Mouse (Mus musculus) lung, postnatal 0 days (tissue): ENCODE measurements around the gene Prkcb. TPM values are rescaled to one million over a fixed set of nuclear protein-coding genes. Genes with fewer than 3 reads are reported as not detected.

Experiments used
- ATAC-seq: fragments of 200-750 bp; cut with Nextera tagmentation; 2 replicates; pipeline ENCODE4 v1.8.0; 2017; ENCODE audit warnings: moderate library complexity
- DNase-seq: peaks from one replicate; pipeline ENCODE4 v3.0.0-alpha.2; 2016; ENCODE audit warnings: low spot score
- H3K27ac ChIP-seq: fragments of 300-500 bp; sonication (generic); 2 replicates; pipeline ENCODE4 v1.5.1; 2014; ENCODE audit warnings: antibody characterized with exemption, mild to moderate bottlenecking, low read length, mixed read lengths
- H3K27me3 ChIP-seq: fragments of 300-500 bp; sonication (generic); replicated peaks from 2 replicates; pipeline ENCODE4 v1.6.1; 2014; ENCODE audit warnings: low read length, mixed read lengths; ENCODE audit not compliant: insufficient read depth
- H3K36me3 ChIP-seq: fragments of 300-500 bp; sonication (generic); 2 replicates; pipeline ENCODE4 v1.6.1; 2014; ENCODE audit warnings: low read length, mixed read lengths; ENCODE audit not compliant: insufficient read depth
- H3K4me1 ChIP-seq: fragments of 300-500 bp; sonication (generic); 2 replicates; pipeline ENCODE4 v1.6.1; 2014; ENCODE audit warnings: antibody characterized with exemption, low read depth, low read length, mixed read lengths; ENCODE audit not compliant: insufficient read depth
- H3K4me2 ChIP-seq: fragments of 300-500 bp; sonication (generic); replicated peaks from 2 replicates; pipeline ENCODE4 v1.6.1; 2014; ENCODE audit warnings: low read depth, mild to moderate bottlenecking, low read length, moderate library complexity, mixed read lengths
- H3K4me3 ChIP-seq: fragments of 300-500 bp; sonication (generic); 2 replicates; pipeline ENCODE4 v1.5.1; 2014; ENCODE audit warnings: low read depth, low read length
- H3K9ac ChIP-seq: fragments of 300-500 bp; sonication (generic); replicated peaks from 2 replicates; pipeline ENCODE4 v1.6.1; 2014; ENCODE audit warnings: low read depth, mild to moderate bottlenecking
- H3K9me3 ChIP-seq: fragments of 300-500 bp; sonication (generic); 2 replicates; pipeline ENCODE4 v1.6.1; 2016; ENCODE audit warnings: low read length, mixed read lengths
- CTCF ChIP-seq: IDR thresholded peaks from 2 replicates; pipeline ENCODE4 v1.5.1; 2016; ENCODE audit warnings: antibody characterized with exemption, mild to moderate bottlenecking
- EP300 ChIP-seq: IDR thresholded peaks from 2 replicates; pipeline ENCODE4 v1.6.1; 2016; ENCODE audit warnings: antibody characterized with exemption, mild to moderate bottlenecking, control low read depth
- WGBS: fragments of 180-500 bp; shearing (Covaris S2); extraction: QIAGEN DNeasy Blood & Tissue Kit; methylation state at CpG from one replicate; pipeline ENCODE4 v1.1.7; 2014; 5-methylcytosine and 5-hydroxymethylcytosine counted together
- polyA plus RNA-seq: library from polyadenylated mRNA; unstranded; fragments of >200 nt; fragmentation: Nextera tagmentation; extraction: Ambion mirVana; gene quantifications from 2 replicates; pipeline ENCODE4 v1.2.1, GENCODE M21; 2015

The Prkcb gene
- polyA plus RNA-seq, 1 experiment from 2014 or later, result 2.3 TPM

DNA sequence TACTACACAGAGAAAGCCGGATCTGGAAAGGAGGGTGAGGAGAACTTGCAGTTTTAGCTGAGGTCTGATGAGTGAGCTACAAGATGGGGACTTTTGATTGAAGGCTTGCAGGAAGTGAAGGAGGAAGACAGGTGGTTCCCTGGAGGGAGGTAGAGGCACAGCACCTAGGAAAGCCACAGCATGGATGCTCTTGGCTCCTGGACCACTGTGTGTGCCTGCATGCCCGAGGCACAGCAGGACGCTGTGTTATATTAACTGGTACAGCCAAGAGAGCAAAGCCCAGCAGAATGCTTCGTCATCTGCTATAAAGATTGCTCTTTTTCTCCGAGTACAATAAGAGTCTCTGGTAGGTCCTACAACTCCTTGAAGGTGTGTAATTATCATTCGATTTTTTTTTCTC, 188.1 kb downstream of the Prkcb start:
- ATAC-seq (no peak), DNase-seq (no peak)
- no peak for TF ChIP-seq CTCF
- no peak for TF ChIP-seq EP300
- no peak overlapping the region for H3K4me3 ChIP-seq
- no peaks in the 10 kb centered on the region for H3K4me1 ChIP-seq
- no peak overlapping the region for H3K4me2 ChIP-seq
- no peak overlapping the region for H3K27ac ChIP-seq
- H3K9me3 ChIP-seq, result no peaks in the 10 kb centered on the region
- H3K36me3 ChIP-seq, result no peaks in the 10 kb centered on the region
- H3K27me3 ChIP-seq, result no peaks in the 10 kb centered on the region
- WGBS, result 79% methylated on average over 6 of the region's 6 CpGs
- H3K9ac ChIP-seq, result no peak overlapping the region

DNA sequence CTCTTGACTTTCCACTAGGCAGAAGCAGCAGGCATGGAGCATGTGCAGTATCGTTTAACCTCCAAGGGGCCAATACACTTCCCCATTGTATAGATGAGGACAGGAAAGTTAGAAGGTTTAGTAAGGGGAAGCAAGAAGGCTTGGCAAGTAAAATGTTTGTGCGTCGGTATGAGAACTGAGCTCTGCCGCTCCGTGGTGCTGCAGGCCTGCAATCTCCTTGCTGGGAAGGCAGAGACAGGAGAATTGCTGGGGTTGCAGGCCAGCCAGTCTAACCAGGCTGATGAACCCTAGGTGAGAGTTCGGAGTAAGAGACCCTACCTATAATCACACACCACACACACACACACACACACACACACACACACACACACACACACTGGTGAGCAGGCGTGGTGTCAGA, 188.6 kb downstream of the Prkcb start:
- Histone ChIP-seq H3K4me2 (no peak overlapping the region), H3K9ac (no peak overlapping the region), H3K27me3 (no peaks in the 10 kb centered on the region), H3K36me3 (no peaks in the 10 kb centered on the region), H3K4me3 (no peak overlapping the region), H3K4me1 (no peaks in the 10 kb centered on the region), H3K9me3 (no peaks in the 10 kb centered on the region), H3K27ac (no peak overlapping the region)
- DNase-seq (no peak), ATAC-seq (no peak)
- 65% methylated on average over 7 of the region's 7 CpGs for WGBS
- TF ChIP-seq EP300, result no peak
- no peak for TF ChIP-seq CTCF

DNA sequence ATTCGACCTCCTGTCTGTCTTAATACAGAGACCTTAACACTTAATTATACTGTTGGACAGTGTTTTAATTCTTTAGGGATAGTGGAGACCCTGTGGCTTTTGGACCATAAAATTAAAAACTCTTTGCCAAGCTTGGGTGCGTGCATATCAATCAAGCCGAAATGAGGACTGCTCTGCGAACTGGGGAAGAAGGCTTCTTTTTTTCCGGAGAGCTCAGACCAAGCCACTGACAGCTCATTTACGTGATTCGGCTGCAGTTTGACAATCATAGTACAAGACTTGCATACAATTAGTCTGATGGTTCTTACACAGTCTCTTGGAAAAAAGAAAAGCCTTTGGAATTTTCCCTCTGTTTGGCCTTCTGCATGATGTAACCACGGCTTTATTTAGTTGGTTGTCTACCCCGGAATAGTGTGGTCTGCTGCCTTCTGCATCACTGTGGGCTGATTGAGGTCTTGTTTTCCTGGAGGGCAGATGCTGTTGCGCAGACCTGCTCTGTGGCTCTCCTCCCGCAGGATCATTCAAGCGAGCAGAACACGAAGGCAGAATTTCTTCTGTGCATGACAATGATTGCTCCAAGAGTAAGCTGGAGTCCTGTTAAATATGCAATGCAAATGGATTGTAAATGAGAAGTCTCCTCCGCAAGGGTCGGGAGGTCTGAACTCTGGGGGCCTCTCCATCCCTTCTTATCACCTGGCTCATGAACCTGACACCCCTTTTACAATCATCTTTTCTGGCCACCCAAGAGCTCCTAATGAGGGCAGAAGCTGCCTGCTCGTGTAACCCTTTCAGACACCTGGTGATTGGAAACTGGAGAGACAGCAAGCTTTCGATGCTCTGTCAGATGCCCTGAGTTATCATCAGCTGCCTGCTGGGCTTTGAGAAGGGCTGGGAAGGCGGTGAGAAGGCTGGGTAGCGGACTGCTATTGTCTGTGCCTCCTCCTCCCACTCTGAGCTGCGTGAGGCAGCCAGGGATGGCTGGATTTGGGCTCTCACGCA, 189.3 kb downstream of the Prkcb start:
- TF ChIP-seq CTCF (no peak), EP300 (no peak)
- WGBS, result 30% methylated on average over 21 of the region's 21 CpGs
- Histone ChIP-seq H3K9ac (no peak overlapping the region), H3K4me2 (no peak overlapping the region), H3K27me3 (no peaks in the 10 kb centered on the region), H3K27ac (no peak overlapping the region), H3K4me1 (no peaks in the 10 kb centered on the region), H3K36me3 (no peaks in the 10 kb centered on the region), H3K9me3 (no peaks in the 10 kb centered on the region), H3K4me3 (no peak overlapping the region)
- no peak for ATAC-seq
- peak; percentile 16 for DNase-seq

DNA sequence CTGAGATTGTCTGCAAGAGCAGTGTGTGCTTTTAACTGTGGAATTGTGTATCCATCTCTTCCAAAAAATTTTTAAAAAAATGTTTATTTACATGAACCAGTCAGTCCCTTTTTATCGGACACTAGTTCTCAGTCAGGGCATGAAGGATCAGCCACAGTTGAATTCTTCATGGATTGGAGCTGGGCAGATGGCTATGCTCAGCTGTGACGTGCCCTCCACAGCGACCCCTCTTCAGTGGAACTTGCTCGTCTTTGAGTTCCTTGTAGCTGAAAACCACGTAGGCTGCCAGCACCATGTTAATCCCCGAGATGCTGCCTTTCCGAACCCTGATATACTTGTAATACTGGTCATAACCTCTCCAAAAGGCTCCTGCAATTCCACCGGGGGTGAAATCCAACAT, 195.4 kb downstream of the Prkcb start:
- Histone ChIP-seq H3K27me3 (no peaks in the 10 kb centered on the region), H3K27ac (no peak overlapping the region), H3K4me2 (no peak overlapping the region), H3K9ac (no peak overlapping the region), H3K4me1 (no peaks in the 10 kb centered on the region), H3K4me3 (no peak overlapping the region), H3K9me3 (no peaks in the 10 kb centered on the region), H3K36me3 (no peaks in the 10 kb centered on the region)
- 40% methylated on average over 8 of the region's 8 CpGs for WGBS
- peak; percentile 24 for DNase-seq
- no peak for TF ChIP-seq EP300
- TF ChIP-seq CTCF, result no peak
- ATAC-seq, result peak; percentile 32; the same call in 1 of the 2 replicates

DNA sequence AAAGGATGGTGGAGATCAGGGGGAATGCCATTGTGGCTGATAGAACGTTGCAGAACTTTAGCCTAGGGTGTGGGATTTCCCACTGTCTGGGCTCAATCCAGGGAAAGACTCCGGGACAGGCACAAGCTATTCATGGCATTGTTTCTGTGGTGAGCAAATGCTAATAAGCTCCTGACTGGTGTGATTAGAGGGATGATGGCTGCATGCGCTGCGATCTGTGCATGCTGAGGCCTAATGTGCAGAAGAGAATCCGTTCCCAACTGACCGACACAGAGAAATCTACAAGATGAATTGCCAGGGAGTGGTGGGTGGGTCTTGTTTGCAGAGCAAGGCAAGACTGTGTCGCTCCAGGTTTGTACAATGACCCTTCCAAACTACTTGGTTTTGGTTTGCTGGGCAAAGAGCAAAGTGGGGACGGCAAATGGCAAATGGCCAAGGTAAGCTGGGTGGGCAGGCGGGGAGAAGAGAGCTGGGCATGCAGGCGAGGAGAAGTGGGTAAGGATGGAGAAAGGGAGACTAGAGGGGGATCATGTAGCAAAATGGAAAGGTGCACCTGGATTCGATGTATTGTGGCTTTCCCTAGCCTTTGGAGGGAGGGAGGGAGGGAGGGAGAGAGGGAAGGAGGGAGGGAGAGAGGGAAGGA, 199.5 kb downstream of the Prkcb start:
- no peak for DNase-seq
- Histone ChIP-seq H3K27me3 (no peaks in the 10 kb centered on the region), H3K4me1 (no peaks in the 10 kb centered on the region), H3K9ac (no peak overlapping the region), H3K27ac (no peak overlapping the region), H3K4me3 (no peak overlapping the region), H3K36me3 (no peaks in the 10 kb centered on the region), H3K4me2 (no peak overlapping the region), H3K9me3 (no peaks in the 10 kb centered on the region)
- TF ChIP-seq EP300 (no peak), CTCF (no peak)
- ATAC-seq, result no peak
- WGBS, result 65% methylated on average over 11 of the region's 11 CpGs

DNA sequence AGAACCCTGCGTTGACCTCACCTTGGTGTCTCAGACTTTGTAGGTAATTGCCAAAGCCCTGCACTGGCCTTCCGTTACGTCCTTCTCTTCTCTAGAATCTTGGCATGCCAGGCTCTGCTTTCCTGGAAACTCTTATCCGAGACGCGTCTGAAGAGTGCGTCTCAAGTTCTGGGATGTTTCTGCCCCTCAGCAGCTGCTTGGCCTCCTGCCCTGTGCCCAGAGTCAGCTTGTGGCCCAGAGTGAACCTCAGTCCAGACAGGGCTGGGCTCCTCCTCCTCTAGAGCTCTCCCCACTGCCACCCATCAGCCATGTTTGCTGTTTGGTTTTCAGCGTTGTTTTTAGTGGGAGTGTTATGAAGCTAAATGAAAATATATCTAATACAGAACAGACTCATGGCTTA, 203.5 kb downstream of the Prkcb start:
- Histone ChIP-seq H3K9ac (no peak overlapping the region), H3K36me3 (no peaks in the 10 kb centered on the region), H3K9me3 (no peaks in the 10 kb centered on the region), H3K27me3 (no peaks in the 10 kb centered on the region), H3K4me3 (no peak overlapping the region), H3K4me2 (no peak overlapping the region), H3K4me1 (no peaks in the 10 kb centered on the region), H3K27ac (no peak overlapping the region)
- ATAC-seq, result peak; percentile 60; the same call in 1 of the 2 replicates
- peak; percentile 12 for DNase-seq
- TF ChIP-seq CTCF (no peak), EP300 (no peak)
- 57% methylated on average over 8 of the region's 8 CpGs for WGBS
